Mouse (Mus musculus) midbrain, embryonic 11.5 days (tissue): ENCODE measurements at regions not wholly inside any gene's neighbourhood (a gene's known extent, or its start where the extent isn't known, plus 50 kb on each side); places are given as distances from the start of the nearest gene placed in this dataset.

ENCODE experiments used
- ATAC-seq: fragments of 200-750 bp; cut with Nextera tagmentation; 2 replicates; pipeline ENCODE4 v1.8.0; 2017; ENCODE audit warnings: moderate TSS enrichment, moderate library complexity; ENCODE audit not compliant: low FRiP score
- DNase-seq: peaks from one replicate; pipeline ENCODE4 v3.0.0; 2015; ENCODE audit warnings: low spot score; ENCODE audit errors: missing footprints
- H3K27ac ChIP-seq: fragments of 300-500 bp; sonication (generic); 2 replicates; pipeline ENCODE4 v1.5.1; 2014; ENCODE audit warnings: low read depth, low read length
- H3K27me3 ChIP-seq: fragments of 300-500 bp; sonication (generic); 2 replicates; pipeline ENCODE4 v1.6.1; 2014; ENCODE audit warnings: mild to moderate bottlenecking, low read length, moderate library complexity, mixed read lengths; ENCODE audit not compliant: control insufficient read depth, insufficient read depth
- H3K36me3 ChIP-seq: fragments of 300-500 bp; sonication (generic); 2 replicates; pipeline ENCODE4 v1.6.1; 2014; ENCODE audit warnings: mild to moderate bottlenecking, low read length, moderate library complexity, mixed read lengths; ENCODE audit not compliant: control insufficient read depth, insufficient read depth
- H3K4me1 ChIP-seq: fragments of 300-500 bp; sonication (generic); 2 replicates; pipeline ENCODE4 v1.6.1; 2014; ENCODE audit warnings: low read length; ENCODE audit not compliant: control insufficient read depth, insufficient read depth
- H3K4me2 ChIP-seq: fragments of 300-500 bp; sonication (generic); 2 replicates; pipeline ENCODE4 v1.6.1; 2014; ENCODE audit warnings: mild to moderate bottlenecking, moderate library complexity
- H3K4me3 ChIP-seq: fragments of 300-500 bp; sonication (generic); 2 replicates; pipeline ENCODE4 v1.5.1; 2014; ENCODE audit warnings: low read depth, low read length
- H3K9ac ChIP-seq: fragments of 300-500 bp; sonication (generic); 2 replicates; pipeline ENCODE4 v1.6.1; 2014; ENCODE audit warnings: low read length
- H3K9me3 ChIP-seq: fragments of 300-500 bp; sonication (generic); 2 replicates; pipeline ENCODE4 v1.6.1; 2016; ENCODE audit warnings: low read length; ENCODE audit not compliant: control insufficient read depth
- WGBS: fragments of 180-500 bp; shearing (Covaris S2); extraction: QIAGEN DNeasy Blood & Tissue Kit; methylation state at CpG from one replicate; pipeline ENCODE4 v1.1.7; 2014; 5-methylcytosine and 5-hydroxymethylcytosine counted together

DNA sequence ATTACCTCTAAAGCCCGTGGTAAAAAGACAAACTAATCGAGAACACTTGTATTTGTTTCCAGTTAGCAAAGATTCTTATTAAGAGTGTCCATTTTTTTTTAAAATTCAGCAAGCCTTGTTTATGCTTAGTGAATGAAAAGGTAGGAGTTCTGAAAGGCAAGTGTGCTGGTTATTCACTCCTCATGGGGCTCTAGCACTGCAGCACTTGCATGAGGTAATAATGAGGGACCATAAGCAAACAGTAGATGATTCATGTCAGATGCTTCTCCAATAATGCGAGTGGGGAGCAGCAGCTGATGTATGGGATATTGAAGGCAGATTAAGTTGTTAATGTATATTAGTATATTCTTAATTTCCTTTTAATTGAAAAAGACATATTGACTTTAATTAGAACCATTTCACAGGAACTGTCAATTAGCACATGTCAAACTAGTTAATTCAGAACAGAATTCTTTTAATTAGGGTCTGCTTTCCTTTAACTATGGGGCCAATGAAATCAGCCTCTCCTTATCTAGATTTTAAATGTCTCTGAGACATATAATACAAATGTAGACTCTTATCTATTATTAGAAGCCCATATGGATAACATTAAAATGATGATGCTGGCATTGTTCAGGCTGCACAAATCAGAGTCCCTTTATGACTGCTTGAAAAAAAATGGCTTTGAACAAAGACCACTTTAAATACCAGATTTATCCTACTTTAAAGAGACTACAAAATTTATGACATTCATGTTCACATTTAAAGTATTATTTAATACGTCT lies 125.1 kb upstream of the Nr2f1 start:
- Histone ChIP-seq H3K9me3 (no peaks in the 10 kb centered on the region), H3K27me3 (no peaks in the 10 kb centered on the region), H3K4me2 (no peak overlapping the region), H3K4me1 (no peaks in the 10 kb centered on the region), H3K4me3 (no peak overlapping the region), H3K36me3 (no peaks in the 10 kb centered on the region), H3K27ac (no peak overlapping the region), H3K9ac (no peak overlapping the region)
- WGBS: 84% methylated on average over 4 of the region's 4 CpGs
- ATAC-seq (no peak), DNase-seq (no peak)

DNA sequence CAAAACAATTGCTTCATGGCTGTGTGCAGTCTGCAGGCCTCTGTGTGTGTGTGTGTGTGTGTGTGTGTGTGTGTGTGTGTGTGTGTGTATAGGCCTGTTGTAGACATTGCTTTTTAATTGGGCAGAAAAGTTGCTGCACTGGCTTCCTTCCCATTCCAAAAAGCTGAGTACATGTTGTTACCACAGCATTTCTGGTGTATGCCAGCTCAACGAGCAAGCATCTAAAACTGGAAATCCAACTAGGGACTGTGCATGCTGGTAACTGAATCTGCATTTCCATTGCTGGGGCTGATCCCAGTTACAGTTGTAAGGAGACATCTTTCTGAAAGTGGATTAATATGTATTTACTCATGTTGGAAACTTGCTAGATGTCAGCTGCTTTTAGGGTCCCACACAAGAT lies 123.6 kb upstream of the Nr2f1 start:
- Histone ChIP-seq H3K36me3 (no peaks in the 10 kb centered on the region), H3K9me3 (peaks cover 7% of the 10 kb centered on the region; the same call in 1 of the 2 replicates), H3K4me2 (no peak overlapping the region), H3K4me3 (no peak overlapping the region), H3K27ac (no peak overlapping the region), H3K4me1 (no peaks in the 10 kb centered on the region), H3K27me3 (no peaks in the 10 kb centered on the region), H3K9ac (no peak overlapping the region)
- ATAC-seq (no peak), DNase-seq (no peak)
- WGBS: 84% methylated on average over 1 of the region's 1 CpGs

DNA sequence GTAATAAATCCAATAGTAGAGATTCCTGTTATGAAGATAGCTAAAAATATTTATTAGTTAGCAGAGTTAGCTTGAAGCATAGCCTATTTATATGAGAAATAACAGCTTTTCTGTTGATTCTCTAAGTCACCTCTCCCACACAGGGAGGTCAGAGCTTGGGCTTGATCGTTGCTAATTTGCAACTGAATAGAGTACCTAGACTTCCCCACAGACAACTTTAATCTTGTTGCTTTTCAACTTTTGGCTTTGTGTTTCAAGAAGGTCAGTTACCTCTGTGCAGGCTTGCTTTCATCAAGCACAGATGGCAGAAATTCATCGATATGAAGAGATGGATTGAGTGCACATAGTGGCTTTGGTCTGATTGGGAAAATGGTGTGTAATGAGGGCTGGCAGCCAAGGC lies 118.9 kb upstream of the Nr2f1 start:
- WGBS: 77% methylated on average over 2 of the region's 2 CpGs
- peaks cover 7% of the 10 kb centered on the region; the same call in 1 of the 2 replicates for H3K9me3 ChIP-seq
- no peak overlapping the region for H3K4me3 ChIP-seq
- H3K9ac ChIP-seq: no peak overlapping the region
- H3K36me3 ChIP-seq: no peaks in the 10 kb centered on the region
- no peak for ATAC-seq
- H3K4me2 ChIP-seq: no peak overlapping the region
- no peak overlapping the region for H3K27ac ChIP-seq
- no peaks in the 10 kb centered on the region for H3K27me3 ChIP-seq
- no peaks in the 10 kb centered on the region for H3K4me1 ChIP-seq
- no peak for DNase-seq

DNA sequence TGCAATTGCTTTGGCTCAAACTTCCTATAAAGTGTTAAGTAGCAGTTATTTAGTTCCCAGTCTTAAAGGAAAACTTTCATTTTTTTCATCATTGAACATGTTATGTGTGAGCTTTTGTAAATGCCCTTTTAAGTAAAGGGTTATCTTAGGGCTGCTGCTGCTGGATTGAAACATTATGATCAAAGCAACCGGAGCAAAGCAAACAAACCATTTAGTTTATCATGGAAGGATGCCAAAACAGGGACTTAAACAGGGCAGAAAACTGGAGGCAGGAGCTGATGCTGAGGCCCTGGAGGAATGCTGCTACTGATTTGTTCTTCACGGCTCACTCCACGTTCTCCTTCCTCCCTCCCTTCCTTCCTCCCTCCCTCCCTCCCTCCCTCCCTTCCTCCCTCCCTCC lies 111.3 kb upstream of the Nr2f1 start:
- Histone ChIP-seq H3K27me3 (no peaks in the 10 kb centered on the region), H3K9ac (no peak overlapping the region), H3K9me3 (no peaks in the 10 kb centered on the region), H3K4me3 (no peak overlapping the region), H3K27ac (no peak overlapping the region), H3K36me3 (no peaks in the 10 kb centered on the region), H3K4me2 (no peak overlapping the region), H3K4me1 (no peaks in the 10 kb centered on the region)
- ATAC-seq (no peak), DNase-seq (no peak)
- 72% methylated on average over 3 of the region's 3 CpGs for WGBS
